Mouse (Mus musculus) c-Kit-positive CD71-positive TER-119-negative erythroid progenitor cells, embryonic 14.5 days (primary cell): ENCODE measurements around the gene Poldip2.

Experiments used
- DNase-seq: peaks from one replicate; pipeline ENCODE4 v3.0.0-alpha.2; 2013; ENCODE audit warnings: low read depth

Gene Poldip2

DNA sequence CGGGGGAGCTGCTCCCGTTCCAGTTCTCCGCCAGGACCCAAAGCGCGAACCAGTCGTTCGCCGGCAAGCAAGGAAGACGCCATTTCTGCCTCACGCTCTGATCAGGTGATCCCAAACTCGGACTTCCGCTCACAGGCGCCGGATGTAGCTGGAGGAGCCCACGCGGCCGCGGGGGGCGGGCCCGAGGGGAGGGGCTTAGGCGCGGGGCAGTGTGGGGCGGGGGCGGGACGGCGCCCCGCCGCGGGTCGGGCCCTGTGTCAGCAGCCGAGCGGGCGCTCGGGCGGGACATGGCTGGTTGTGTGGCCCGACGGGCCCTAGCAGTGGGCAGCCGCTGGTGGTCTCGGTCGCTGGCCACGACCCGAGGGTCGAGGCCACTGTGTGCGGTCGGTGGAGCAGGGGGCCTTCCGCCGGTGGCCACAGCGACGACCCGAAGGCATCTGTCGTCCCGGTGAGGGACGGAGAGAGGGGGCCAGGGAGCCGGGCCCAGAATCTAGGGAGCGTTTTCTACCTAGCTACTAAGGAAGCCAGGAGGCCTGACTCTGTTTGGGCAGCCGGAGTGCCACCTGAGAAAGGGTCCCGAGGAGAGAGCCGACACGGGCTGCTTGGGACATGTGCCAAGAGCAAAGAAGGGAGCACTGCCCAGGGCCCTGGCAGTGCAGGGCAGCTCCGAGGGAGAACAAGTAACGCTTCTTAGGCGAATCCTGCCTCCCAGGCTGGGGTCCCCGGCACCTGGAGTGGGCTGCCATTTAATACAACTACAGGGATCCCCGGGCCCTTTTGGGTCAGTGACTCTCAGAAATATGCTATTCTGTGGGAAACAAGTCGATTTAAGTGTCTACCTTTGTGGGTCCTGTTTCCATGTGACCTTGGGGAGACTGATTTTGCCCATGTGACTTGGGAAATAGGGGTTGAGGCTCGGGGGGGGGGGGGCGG lies at the start of gene Poldip2, which contains the start of gene Tmem199:
Gene Poldip2 (plus strand): TSS at position 169 of the 933 bp plus-strand sequence.
Gene Tmem199 (minus strand): TSS at position 148 of the 933 bp plus-strand sequence.
- peak; percentile 88 for DNase-seq

DNA sequence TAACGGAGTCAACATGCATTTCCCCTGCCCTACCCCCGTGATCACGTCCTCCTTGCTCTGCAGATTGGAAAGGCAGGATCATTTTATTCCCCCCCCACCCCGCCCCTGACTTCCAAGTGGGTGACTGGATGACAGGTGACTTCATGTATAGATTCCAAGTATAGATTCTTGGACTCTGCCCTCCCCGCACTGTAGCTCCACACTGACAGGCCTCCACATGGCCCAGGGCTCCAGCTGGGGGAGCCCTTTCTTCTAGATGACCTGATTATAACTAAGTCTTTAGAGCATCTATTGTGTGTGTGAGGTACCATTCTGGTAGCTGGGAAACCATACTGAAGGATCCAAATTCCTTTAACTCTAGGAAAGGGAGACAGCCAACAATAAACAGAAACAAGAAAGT lies 49.3 kb upstream of the Poldip2 start:
- DNase-seq = no peak

DNA sequence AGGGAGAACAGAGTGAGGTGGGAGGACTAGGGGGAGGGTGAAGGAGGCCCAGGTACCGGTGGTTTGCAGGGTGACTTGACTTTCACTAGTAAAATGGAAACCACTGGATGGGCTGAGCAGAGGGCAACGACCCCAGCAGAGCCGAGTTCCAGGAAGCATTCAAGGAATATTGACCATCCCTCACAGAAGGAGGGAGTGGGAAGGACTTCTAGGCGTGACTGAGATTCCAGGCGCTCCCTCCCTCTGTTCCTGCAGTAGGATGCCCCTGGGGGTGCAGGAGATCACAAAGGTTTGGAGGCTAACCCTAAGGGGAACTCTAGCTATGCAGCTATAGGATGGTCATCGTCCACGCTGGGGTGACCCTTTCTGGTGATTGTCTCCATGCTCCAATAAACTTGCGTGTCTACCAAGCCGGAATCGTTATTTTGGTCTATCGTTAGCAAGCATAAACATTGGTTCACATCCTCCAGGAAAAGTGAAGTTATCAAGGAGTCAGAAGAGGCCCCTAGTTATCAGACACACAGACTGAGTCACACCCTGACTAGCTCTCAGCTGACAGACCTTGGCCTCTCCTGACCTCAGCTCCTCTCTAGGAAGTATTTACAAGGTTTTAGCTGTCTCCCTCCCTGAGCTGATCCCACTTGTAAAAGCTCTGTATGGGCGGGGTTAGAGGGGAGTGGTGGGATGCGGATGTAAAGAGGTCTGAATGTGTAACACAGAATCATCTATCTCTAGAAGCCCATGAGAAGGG lies 48.5 kb upstream of the Poldip2 start:
- peak; percentile 48 for DNase-seq

DNA sequence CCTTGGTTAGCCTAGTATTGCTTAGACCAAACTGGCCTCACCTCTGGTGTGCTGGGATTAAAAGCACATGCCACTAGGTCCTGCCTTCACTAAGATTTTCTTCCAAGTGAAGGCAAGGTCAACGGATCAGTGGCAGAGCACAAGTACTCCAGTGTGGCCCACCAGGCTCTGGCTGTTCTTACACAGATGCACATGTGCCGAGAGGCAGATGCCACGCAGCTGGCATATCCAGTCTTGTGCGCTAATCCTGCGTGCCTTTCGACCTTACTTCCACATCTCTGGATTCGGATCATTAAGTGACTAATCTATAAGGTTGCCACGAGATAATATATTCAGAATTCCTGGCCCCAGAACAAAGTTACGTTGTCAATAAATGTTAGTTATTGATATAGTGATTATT lies 46.9 kb upstream of the Poldip2 start:
- no peak for DNase-seq

- DNase-seq = peak; percentile 50
Observed at GRCm38 (mm10) chr11:78465568-78466180, 46.3 kb upstream of the Poldip2 start, which contains the start of gene Slc46a1. Gene Slc46a1, plus strand, starts transcription at chr11:78465697.

DNA sequence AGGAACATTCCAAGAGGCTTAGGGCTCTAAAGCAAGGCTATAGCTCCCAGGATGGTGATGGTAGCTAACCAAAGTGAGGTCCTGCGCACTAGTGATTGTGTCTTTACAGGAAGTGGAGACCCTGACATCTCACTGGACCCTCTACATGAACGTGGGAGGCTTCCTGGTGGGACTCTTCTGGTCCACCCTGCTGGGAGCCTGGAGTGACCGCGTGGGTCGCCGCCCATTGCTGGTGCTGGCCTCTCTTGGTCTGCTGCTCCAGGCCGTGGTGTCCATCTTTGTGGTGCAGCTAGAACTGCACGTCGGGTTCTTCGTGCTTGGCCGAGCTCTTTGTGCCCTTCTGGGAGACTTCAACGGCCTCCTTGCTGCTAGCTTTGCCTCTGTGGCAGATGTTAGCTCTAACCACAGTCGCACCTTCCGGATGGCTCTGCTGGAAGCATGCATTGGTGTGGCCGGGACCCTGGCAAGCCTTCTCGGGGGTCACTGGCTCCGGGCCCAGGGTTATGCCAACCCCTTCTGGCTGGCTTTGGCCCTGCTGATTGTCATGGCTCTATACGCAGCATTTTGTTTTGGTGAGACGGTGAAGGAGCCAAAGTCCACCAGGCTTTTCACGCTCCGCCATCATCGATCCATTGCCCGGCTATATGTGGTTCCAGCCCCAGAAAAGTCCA lies 45.6 kb upstream of the Poldip2 start:
- no peak for DNase-seq

DNA sequence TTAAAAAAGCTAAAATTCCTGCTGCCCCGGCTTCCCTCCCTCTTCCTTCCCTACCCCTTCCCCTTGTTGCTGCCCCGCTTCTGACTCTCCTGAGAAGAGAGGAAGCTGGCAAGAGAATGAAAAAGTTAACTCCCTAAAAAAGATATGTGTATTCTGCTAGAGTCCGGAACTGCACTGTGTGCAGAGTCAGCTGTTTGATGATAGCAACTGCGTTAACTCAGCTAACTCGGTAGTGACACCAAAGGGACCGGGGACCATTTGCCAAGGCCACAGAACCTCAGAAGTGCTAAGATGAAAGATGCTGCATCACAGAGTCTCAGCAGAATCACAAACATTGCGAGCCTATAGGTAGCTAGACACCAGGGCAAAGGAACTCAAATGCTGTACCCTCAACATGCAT lies 44.5 kb upstream of the Poldip2 start:
- DNase-seq = no peak

- DNase-seq = no peak
Observed at GRCm38 (mm10) chr11:78467932-78468331, 44.1 kb upstream of the Poldip2 start.

DNA sequence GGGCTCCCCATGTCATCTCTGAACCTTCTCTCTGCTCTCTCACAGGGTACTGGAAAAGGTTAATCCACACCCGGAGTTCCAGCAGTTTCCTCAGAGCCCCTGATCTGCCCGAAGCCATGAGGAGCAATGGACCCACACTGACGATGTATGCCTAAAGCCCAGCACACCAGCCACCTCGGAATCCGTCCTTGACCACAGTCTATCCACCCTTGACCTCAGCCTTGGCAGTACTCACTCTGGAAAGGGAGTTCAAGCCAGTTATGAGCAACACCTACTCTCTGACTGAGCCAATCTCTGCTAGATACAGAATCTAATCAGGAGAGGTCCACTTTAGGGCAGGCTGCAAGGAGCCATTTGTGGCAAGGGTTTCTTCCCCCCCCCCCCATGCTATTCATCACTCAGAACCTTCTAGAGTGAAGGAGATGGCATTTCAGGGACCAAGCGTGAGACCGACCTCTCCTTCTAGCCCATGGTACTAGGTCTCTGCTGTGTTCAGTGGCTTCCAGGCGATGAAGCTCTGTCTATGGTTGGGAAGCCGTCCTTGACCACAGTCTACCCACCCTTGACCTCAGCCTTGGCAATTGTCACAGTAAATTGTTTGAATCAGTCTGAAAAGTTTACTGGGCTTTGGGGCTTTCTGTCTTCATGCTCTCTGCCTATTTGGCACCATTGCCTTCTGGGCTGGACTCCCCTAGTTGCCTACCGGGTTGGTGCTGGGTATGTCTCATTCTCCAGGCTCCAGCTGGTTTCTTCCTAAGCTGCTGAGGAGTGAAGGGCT lies 40.5 kb upstream of the Poldip2 start:
- DNase-seq = no peak

DNA sequence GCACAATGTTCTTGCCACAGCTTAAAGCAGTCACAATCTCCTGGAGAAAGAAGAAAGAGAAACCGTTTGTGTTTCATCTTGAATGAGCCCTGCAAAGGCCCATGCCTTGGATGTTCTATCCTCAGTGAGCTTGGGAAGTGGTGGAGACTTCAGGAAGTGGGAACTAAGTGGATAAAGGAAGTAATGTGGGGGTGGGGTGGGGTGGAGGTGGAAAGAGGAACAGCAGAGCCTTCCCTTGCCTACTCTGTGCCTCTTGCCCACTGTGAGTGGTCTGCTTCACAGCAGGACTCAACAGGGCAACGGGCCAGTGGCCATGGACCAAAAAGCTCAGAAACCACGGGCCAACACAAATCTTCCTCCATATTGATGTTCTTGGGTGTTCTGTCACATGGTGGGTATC lies 36.7 kb upstream of the Poldip2 start:
- DNase-seq = no peak

DNA sequence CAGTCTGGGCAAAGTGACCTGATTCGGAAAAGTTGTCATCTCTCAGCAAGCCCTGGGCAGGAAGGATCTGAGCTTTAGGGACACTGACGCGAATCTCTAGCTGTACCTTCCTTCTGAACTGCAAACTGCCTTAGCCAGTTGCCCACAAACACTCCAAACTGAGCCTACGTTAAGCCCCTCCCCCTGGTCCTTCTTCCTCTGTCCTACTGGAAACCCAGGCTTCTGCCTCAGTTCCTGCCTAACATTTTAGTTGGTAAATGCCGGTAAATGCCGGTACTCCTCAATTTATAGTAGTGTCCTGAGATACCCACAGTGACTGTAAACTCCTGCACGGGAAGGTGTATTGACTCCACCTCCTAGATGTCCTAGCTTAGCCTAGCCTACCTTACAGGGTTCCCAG lies 28.4 kb upstream of the Poldip2 start:
- DNase-seq = no peak

DNA sequence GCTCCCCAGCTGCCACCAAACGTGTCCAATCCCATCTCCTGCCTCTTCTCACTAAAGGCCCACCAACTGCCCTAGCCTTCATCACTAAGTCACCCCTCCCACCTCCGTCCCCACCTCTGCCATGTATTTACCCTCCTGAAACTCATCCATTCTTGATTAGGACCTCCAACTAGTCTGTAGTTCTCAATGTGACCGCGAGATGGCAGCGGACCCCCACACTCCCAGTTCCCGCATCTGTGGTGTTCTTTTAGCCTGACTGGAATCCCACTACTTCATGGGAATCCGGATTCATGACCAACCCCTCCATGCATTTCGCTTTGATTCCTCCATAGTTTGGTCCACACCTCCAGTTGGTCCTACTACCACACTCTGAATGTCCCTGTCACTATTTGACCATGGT lies 23.8 kb upstream of the Poldip2 start:
- peak; percentile 47 for DNase-seq

DNA sequence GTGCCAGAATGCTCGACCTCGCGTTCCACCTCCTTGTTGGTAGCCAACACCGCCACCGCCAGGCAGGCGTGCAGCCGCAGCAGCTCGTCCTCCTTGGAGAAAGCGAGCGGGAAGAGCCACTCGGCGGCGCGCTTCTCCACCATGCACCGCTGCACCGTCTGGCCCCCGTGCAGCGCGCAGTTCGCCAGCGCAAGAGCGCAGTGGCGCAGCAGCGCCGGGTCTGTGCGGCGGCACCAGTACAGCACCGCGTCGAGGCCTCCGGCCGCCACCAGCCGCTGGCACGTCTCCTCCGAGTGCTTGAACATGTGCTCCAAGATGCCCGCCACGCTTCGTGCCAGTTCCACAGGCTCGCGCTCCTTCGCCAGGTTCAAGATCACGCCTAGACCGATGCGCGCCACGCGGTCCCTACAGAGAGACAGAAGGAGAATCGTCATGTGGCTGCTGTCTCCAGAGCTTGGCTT lies 21.2 kb upstream of the Poldip2 start:
- DNase-seq = no peak

GRCm38 (mm10) chr11:78495904-78496303 lies 16.1 kb upstream of the Poldip2 start:
- peak; percentile 46 for DNase-seq

DNA sequence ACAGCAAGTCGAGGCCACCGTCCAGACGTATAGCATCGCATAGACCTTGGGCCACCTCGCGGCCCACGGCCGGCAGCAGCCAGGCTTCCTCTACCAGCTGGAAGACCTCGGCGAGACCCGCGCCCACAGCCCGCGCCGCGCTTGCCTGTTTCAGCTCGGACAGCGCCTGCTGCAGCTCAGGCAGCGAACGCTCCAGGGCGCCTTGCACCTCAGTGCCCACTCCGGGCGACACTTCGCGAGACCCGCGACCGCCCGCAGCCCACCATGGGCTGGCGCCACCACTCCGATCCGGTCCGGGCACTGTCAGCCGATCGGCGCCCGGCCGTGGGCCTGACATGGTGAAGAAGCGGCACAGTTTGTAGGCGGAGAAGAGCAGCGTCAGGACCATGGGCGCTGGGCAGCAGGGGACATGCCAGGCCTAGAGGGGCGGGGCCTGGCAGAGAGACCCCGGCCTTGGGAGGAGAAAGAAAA lies 14.9 kb upstream of the Poldip2 start:
- no peak for DNase-seq

GRCm38 (mm10) chr11:78497544-78498522 lies 14.2 kb upstream of the Poldip2 start, which contains the start of gene Sarm1:
Gene Sarm1, minus strand, starts transcription at chr11:78497754.
- DNase-seq = peak; percentile 95

DNA sequence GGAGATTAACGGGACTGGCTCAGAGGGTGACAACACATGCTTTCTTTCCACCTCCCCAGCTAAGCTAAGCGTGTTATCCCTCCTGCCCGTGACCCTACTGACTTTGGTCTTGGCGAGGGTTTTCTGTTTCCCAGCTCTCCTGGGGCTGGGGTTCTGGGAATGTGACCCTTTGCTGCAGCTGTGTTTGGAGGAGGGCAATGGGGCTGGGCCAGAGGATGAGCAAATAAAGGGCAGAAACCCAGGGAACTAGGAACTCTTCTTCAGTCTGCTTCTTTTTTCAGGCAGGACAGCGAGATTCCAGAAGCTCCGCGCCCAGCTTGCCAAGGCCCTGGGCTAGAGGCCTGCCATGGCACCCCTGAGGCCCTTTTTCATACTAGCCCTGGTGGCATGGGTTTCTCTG lies 13.0 kb upstream of the Poldip2 start, which contains the start of gene Vtn:
Gene Vtn (plus strand): TSS at position 88 of the 400 bp plus-strand sequence.
- no peak for DNase-seq

- no peak for DNase-seq
Observed at GRCm38 (mm10) chr11:78499543-78499942, 12.4 kb upstream of the Poldip2 start.

GRCm38 (mm10) chr11:78500623-78501202 lies 11.3 kb upstream of the Poldip2 start:
- DNase-seq = no peak
